Mouse (Mus musculus) ES-E14 (cell line): ENCODE measurements at regions not wholly inside any gene's neighbourhood (a gene's known extent, or its start where the extent isn't known, plus 50 kb on each side); places are given as distances from the start of the nearest gene placed in this dataset.

ENCODE experiments used
- DNase-seq: peaks from one replicate; pipeline ENCODE4 v3.0.0-alpha.2; 2013; ENCODE audit warnings: low read depth, low spot score
- H3K27ac ChIP-seq: 2 replicates; pipeline ENCODE4 v1.5.1; 2012; ENCODE audit warnings: low read depth, mild to moderate bottlenecking, low read length, moderate library complexity, mixed read lengths; ENCODE audit not compliant: poor library complexity, insufficient read depth, severe bottlenecking
- H3K36me3 ChIP-seq: 2 replicates; pipeline ENCODE4 v1.6.1; 2012; ENCODE audit warnings: mild to moderate bottlenecking, low read length, moderate library complexity, mixed read lengths; ENCODE audit not compliant: control insufficient read depth, poor library complexity, insufficient read depth, severe bottlenecking
- H3K4me1 ChIP-seq, 2 experiments: fragments of 150-350 bp in 1 of 2; sonication (generic) in 1 of 2; 2 replicates each; pipeline ENCODE4 v1.6.1; 2012; ENCODE audit warnings: low read length in 2 of 2, mild to moderate bottlenecking in 1 of 2, mixed read lengths in 1 of 2; ENCODE audit not compliant: control insufficient read depth in 2 of 2, insufficient read depth in 2 of 2, poor library complexity in 1 of 2
- H3K4me3 ChIP-seq, 2 experiments: fragments of 150-350 bp in 1 of 2; sonication (generic) in 1 of 2; 2 replicates each; pipeline ENCODE4 v1.5.1; 2012; ENCODE audit warnings: low read length in 2 of 2, low read depth in 1 of 2, mild to moderate bottlenecking in 1 of 2, mixed read lengths in 1 of 2; ENCODE audit not compliant: insufficient read depth in 1 of 2, poor library complexity in 1 of 2, severe bottlenecking in 1 of 2
- H3K9ac ChIP-seq: 2 replicates; pipeline ENCODE4 v1.6.1; 2012; ENCODE audit warnings: low read depth, mild to moderate bottlenecking, low read length, mixed read lengths; ENCODE audit not compliant: poor library complexity, insufficient read depth, severe bottlenecking
- H3K9me3 ChIP-seq: fragments of 150-350 bp; sonication (generic); 2 replicates; pipeline ENCODE4 v1.6.1; 2012; ENCODE audit warnings: low read depth, mild to moderate bottlenecking, low read length; ENCODE audit not compliant: control insufficient read depth, insufficient read depth
- CHD2 ChIP-seq: IDR thresholded peaks from 2 replicates; pipeline ENCODE4 v1.6.1; 2014; ENCODE audit warnings: mild to moderate bottlenecking, low read depth, low read length, inconsistent platforms
- HCFC1 ChIP-seq: IDR thresholded peaks from 2 replicates; pipeline ENCODE4 v1.6.1; 2012; ENCODE audit warnings: low read length, inconsistent platforms, borderline replicate concordance; ENCODE audit not compliant: insufficient read depth
- MAFK ChIP-seq: IDR thresholded peaks from 2 replicates; pipeline ENCODE4 v1.6.1; 2014; ENCODE audit warnings: mild to moderate bottlenecking, low read depth, low read length, inconsistent platforms; ENCODE audit not compliant: insufficient read depth
- ZC3H11A ChIP-seq: IDR thresholded peaks from 2 replicates; pipeline ENCODE4 v1.6.1; 2012; ENCODE audit warnings: low read depth, mild to moderate bottlenecking, inconsistent platforms, low read length, borderline replicate concordance
- ZNF384 ChIP-seq: IDR thresholded peaks from 2 replicates; pipeline ENCODE4 v1.6.1; 2012; ENCODE audit warnings: low read depth, low read length, inconsistent platforms
- in situ Hi-C, 2 experiments: fragments of 600-800 bp; cut with MboI; formaldehyde crosslinking; loops; one replicate each; pipeline ENCODE4 v1.15.1; 2025; ENCODE audit warnings: low sequenced_read_pairs in 2 of 2, inconsistent platforms in 1 of 2; ENCODE audit not compliant: unreplicated experiment in 2 of 2

DNA sequence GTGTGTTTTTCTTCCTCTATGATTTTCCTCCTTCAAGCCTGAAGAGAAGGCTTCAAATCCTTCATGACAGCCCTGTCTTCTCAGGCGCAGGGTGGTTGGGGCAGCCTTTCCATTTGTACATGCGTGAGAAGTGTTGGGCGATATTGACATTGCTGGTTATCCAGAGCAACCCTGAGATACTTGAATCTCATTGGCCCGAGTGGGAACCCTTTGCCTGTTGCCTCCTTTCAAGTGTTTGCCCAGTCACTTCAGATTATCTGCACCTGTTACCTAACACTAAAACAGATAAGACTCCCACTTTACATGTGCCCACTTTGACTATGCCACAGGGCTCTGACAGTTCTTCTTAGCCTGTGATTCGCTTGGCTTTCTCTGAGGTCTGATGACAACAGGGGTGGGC, 258.3 kb downstream of the Sox2 start:
- H3K36me3 ChIP-seq: no peaks in the 10 kb centered on the region
- H3K4me1 ChIP-seq: no peaks in the 10 kb centered on the region; a peak in 1 of 4 replicates
- in situ Hi-C loops: no loop called here
- H3K4me3 ChIP-seq: no peak overlapping the region
- H3K27ac ChIP-seq: no peak overlapping the region
- no peaks in the 10 kb centered on the region for H3K9me3 ChIP-seq
- TF ChIP-seq HCFC1 (no peak), ZNF384 (no peak), CHD2 (no peak), MAFK (no peak), ZC3H11A (no peak)
- H3K9ac ChIP-seq: no peak overlapping the region
- DNase-seq: no peak

DNA sequence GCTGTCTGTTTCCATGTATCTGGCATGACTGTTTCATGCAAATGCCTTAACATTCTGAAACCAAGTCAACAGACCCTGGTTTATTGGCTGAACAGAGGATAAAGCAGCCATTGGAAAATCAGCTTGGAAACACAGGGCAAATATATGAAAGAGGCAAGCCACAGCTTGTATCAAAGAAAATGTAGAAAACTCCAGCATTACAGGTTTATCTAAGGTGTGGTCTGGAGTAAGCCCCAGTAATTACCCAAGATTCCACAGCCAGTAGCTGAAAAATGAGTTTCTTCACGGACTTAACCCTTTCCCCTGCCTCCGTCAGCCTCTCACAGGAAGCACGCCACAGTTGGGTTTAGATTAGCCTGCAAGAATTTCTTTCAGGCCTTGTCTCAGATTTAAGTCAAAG, 259.1 kb downstream of the Sox2 start:
- no peak overlapping the region for H3K27ac ChIP-seq
- H3K9ac ChIP-seq: no peak overlapping the region
- TF ChIP-seq ZNF384 (no peak), ZC3H11A (no peak)
- H3K4me1 ChIP-seq: no peaks in the 10 kb centered on the region; a peak in 1 of 4 replicates
- no peaks in the 10 kb centered on the region for H3K9me3 ChIP-seq
- no peaks in the 10 kb centered on the region for H3K36me3 ChIP-seq
- in situ Hi-C loops: no loop called here
- no peak for DNase-seq
- H3K4me3 ChIP-seq: no peak overlapping the region

DNA sequence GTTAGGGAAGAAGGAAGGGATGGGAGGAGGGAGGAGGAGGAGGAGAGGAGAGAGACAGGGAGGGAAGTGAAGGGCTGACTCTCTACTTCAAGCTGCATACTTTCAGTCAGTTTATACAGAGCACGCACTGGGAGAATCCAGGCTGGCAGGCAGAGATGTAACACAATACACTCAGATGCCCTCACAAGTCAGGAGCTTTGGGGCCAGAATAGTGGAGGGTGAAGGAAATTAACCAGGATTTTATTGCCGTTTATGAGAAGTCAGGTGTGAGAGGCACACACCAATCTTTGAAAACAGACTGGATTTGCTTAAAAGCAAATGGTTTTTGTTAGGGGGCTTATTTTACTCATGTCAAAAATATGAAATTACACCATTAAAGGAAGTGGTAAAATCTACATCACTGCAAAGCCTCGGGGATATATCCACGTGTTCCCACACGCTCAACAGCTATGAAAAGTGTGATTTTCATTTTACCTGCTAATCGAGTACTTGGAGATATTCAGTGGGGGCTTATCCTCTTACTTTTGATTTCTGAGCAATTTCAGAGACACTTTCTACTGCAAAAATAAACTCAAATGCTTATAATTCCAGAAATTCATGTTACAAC, 268.2 kb downstream of the Sox2 start:
- no peak for DNase-seq
- H3K27ac ChIP-seq: no peak overlapping the region
- in situ Hi-C loops: no loop called here
- no peaks in the 10 kb centered on the region for H3K36me3 ChIP-seq
- no peak overlapping the region for H3K9ac ChIP-seq
- H3K4me3 ChIP-seq: no peak overlapping the region
- no peaks in the 10 kb centered on the region for H3K4me1 ChIP-seq
- no peaks in the 10 kb centered on the region for H3K9me3 ChIP-seq
- TF ChIP-seq MAFK: no peak
- TF ChIP-seq HCFC1: no peak
- no peak for TF ChIP-seq ZNF384
- no peak for TF ChIP-seq ZC3H11A

DNA sequence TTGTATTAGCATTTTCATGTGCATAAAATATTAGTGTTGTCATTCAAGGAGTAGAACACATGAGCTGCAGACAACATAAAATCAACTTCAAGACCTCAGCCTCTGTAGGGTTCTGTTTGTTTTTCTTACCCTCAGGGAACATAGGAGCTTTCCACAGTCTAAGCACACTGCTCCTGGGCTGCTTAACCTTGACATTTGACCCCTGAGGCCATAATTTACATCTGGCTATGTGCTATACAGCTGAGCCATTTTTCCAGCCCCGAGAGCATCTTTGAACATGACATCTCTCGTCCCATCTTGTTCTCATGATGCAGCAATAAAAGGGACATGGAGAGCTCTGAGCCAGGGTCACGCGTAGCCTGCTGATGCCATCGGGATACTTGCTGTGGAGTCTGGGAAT, 270.3 kb downstream of the Sox2 start:
- in situ Hi-C loops: no loop called here
- DNase-seq: no peak

DNA sequence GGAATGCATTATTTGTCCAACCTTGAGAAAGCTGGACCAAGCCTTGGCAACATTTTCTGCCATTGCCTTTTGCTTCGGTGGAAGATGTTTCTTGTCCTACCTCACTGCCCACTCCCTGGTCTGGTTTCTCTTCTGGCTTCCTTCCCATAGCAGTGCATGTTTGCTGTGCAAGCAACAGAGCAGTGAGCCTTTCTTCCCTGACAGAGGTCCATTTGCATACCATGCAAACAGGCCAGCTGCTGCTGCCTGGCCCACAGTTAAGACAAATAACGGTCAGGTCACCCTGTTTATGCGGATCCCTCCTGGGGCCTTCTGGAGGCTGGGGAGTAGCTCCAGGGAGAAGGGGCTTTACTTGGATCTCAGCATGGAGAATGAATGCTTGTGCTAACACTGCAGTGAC, 299.7 kb downstream of the Sox2 start:
- Histone ChIP-seq H3K4me3 (no peak overlapping the region), H3K4me1 (peaks cover 0 to 5% of the 10 kb centered on the region in 2 experiments; a peak in 1 of 4 replicates), H3K27ac (no peak overlapping the region), H3K9me3 (no peaks in the 10 kb centered on the region), H3K9ac (no peak overlapping the region), H3K36me3 (no peaks in the 10 kb centered on the region)
- DNase-seq: no peak
- in situ Hi-C loops: no loop called here
- TF ChIP-seq MAFK: no peak
- no peak for TF ChIP-seq ZC3H11A
- TF ChIP-seq CHD2: no peak
- TF ChIP-seq ZNF384: no peak
- no peak for TF ChIP-seq HCFC1

More for the DNA sequence above, 270.3 kb downstream of the Sox2 start:
- H3K4me3 ChIP-seq: no peak overlapping the region
- no peak overlapping the region for H3K27ac ChIP-seq
- H3K4me1 ChIP-seq: no peaks in the 10 kb centered on the region
- H3K9ac ChIP-seq: no peak overlapping the region
- no peak for TF ChIP-seq HCFC1
- TF ChIP-seq CHD2: no peak
- TF ChIP-seq ZNF384: no peak
- no peak for TF ChIP-seq MAFK
- TF ChIP-seq ZC3H11A: no peak
- no peaks in the 10 kb centered on the region for H3K36me3 ChIP-seq
- H3K9me3 ChIP-seq: no peaks in the 10 kb centered on the region
